Mouse (Mus musculus) CH12.LX (cell line): ENCODE results near the gene Tymp. TPM values are rescaled to one million over a fixed set of nuclear protein-coding genes. Genes with fewer than 3 reads are reported as not detected.

Experiments
- DNase-seq: peaks from one replicate; pipeline ENCODE4 v3.0.0-alpha.2; 2013; ENCODE audit errors: extremely low read depth
- H3K27ac ChIP-seq: 2 replicates; pipeline ENCODE4 v1.5.1; 2012; ENCODE audit warnings: low read depth, mild to moderate bottlenecking, control low read depth, moderate library complexity; ENCODE audit not compliant: insufficient read depth
- H3K27me3 ChIP-seq: replicated peaks from 2 replicates; pipeline ENCODE3; 2012; ENCODE audit warnings: inconsistent platforms
- H3K36me3 ChIP-seq, 2 experiments: replicated peaks in 1 of 2; 2 replicates each; pipeline versions ENCODE3 to v1.6.1; 2012; ENCODE audit warnings: inconsistent platforms in 1 of 2, low read length in 1 of 2, mild to moderate bottlenecking in 1 of 2, mixed read lengths in 1 of 2, moderate library complexity in 1 of 2; ENCODE audit not compliant: control insufficient read depth in 1 of 2, insufficient read depth in 1 of 2
- H3K4me1 ChIP-seq, 2 experiments: 2 replicates each; pipeline ENCODE4 v1.6.1; 2012; ENCODE audit warnings: inconsistent platforms in 1 of 2, moderate library complexity in 1 of 2; ENCODE audit not compliant: insufficient read depth in 2 of 2, control insufficient read depth in 1 of 2
- H3K4me2 ChIP-seq: 2 replicates; pipeline ENCODE4 v1.6.1; 2012; ENCODE audit warnings: low read depth, mild to moderate bottlenecking, control low read depth; ENCODE audit not compliant: poor library complexity, insufficient read depth, severe bottlenecking
- H3K4me3 ChIP-seq, 3 experiments: fragments of 150-350 bp in 1 of 3; sonication (generic) in 1 of 3; replicated peaks in 1 of 3; 2 replicates each; pipeline versions ENCODE3 to v1.5.1; 2011 to 2012; ENCODE audit warnings: low read depth in 2 of 3, low read length in 2 of 3, mild to moderate bottlenecking in 2 of 3, moderate library complexity in 2 of 3, control low read depth in 1 of 3, improper control_type of control experiment in 1 of 3, inconsistent platforms in 1 of 3, mixed read lengths in 1 of 3; ENCODE audit not compliant: poor library complexity in 1 of 3
- H3K79me2 ChIP-seq: replicated peaks from 2 replicates; pipeline ENCODE4 v1.6.1; 2012; ENCODE audit warnings: mild to moderate bottlenecking, moderate library complexity; ENCODE audit not compliant: control insufficient read depth, poor library complexity, insufficient read depth, severe bottlenecking; ENCODE audit errors: extremely low read depth
- H3K9ac ChIP-seq: 2 replicates; pipeline ENCODE4 v1.6.1; 2012; ENCODE audit warnings: low read depth, mild to moderate bottlenecking, control low read depth, moderate library complexity; ENCODE audit not compliant: insufficient read depth
- H3K9me3 ChIP-seq: replicated peaks from 2 replicates; pipeline ENCODE3; 2012; ENCODE audit warnings: low read length, inconsistent platforms, mixed read lengths
- BHLHE40 ChIP-seq: IDR thresholded peaks from 2 replicates; pipeline ENCODE4 v1.6.1; 2011; ENCODE audit warnings: mild to moderate bottlenecking, low read depth, low read length, improper control_type of control experiment
- CHD1 ChIP-seq: IDR thresholded peaks from 2 replicates; pipeline ENCODE4 v1.6.1; 2012; ENCODE audit warnings: low read depth, low read length, improper control_type of control experiment, inconsistent platforms
- CHD2 ChIP-seq: IDR thresholded peaks from 2 replicates; pipeline ENCODE4 v1.6.1; 2011; ENCODE audit warnings: low read length, improper control_type of control experiment
- CTCF ChIP-seq, 2 experiments: IDR thresholded peaks in 1 of 2; conservative IDR thresholded peaks in 1 of 2; 2 replicates each; pipeline ENCODE4 v1.5.1; 2011 to 2012; ENCODE audit warnings: low read depth in 2 of 2, low read length in 2 of 2, improper control_type of control experiment in 1 of 2, inconsistent platforms in 1 of 2, mild to moderate bottlenecking in 1 of 2, moderate library complexity in 1 of 2
- E2F4 ChIP-seq: IDR thresholded peaks from 2 replicates; pipeline ENCODE4 v1.6.1; 2011; ENCODE audit warnings: low read depth, low read length, improper control_type of control experiment; ENCODE audit not compliant: insufficient replicate concordance
- ELF1 ChIP-seq: IDR thresholded peaks from 2 replicates; pipeline ENCODE4 v1.6.1; 2014; ENCODE audit warnings: low read depth, mild to moderate bottlenecking, inconsistent platforms, low read length, improper control_type of control experiment
- EP300 ChIP-seq: IDR thresholded peaks from 2 replicates; pipeline ENCODE4 v1.6.1; 2011; ENCODE audit warnings: low read length, improper control_type of control experiment
- ETS1 ChIP-seq: conservative IDR thresholded peaks from 2 replicates; pipeline ENCODE4 v1.6.1; 2012; ENCODE audit warnings: low read depth, mild to moderate bottlenecking, inconsistent platforms, low read length, improper control_type of control experiment, moderate library complexity
- GABPA ChIP-seq: IDR thresholded peaks from 2 replicates; pipeline ENCODE4 v1.6.1; 2012; ENCODE audit warnings: low read depth, low read length, improper control_type of control experiment, inconsistent platforms; ENCODE audit not compliant: insufficient replicate concordance
- HCFC1 ChIP-seq: IDR thresholded peaks from 2 replicates; pipeline ENCODE4 v1.6.1; 2012; ENCODE audit warnings: low read depth, mild to moderate bottlenecking, inconsistent platforms, low read length, improper control_type of control experiment
- IRF4 ChIP-seq: IDR thresholded peaks from 2 replicates; pipeline ENCODE4 v1.6.1; 2014; ENCODE audit warnings: low read depth, mild to moderate bottlenecking, inconsistent platforms, low read length, improper control_type of control experiment
- JUN ChIP-seq: IDR thresholded peaks from 2 replicates; pipeline ENCODE4 v1.6.1; 2011; ENCODE audit warnings: low read depth, mild to moderate bottlenecking, low read length, improper control_type of control experiment, moderate library complexity; ENCODE audit not compliant: insufficient read depth
- JUND ChIP-seq: conservative IDR thresholded peaks from 2 replicates; pipeline ENCODE4 v1.6.1; 2011; ENCODE audit warnings: low read depth, low read length, improper control_type of control experiment
- KAT2A ChIP-seq: IDR thresholded peaks from 2 replicates; pipeline ENCODE4 v1.6.1; 2012; ENCODE audit warnings: low read length, improper control_type of control experiment, inconsistent platforms; ENCODE audit not compliant: insufficient replicate concordance
- MAFK ChIP-seq: IDR thresholded peaks from 2 replicates; pipeline ENCODE4 v1.6.1; 2011; ENCODE audit warnings: low read length, improper control_type of control experiment; ENCODE audit not compliant: insufficient replicate concordance
- MAX ChIP-seq: IDR thresholded peaks from 2 replicates; pipeline ENCODE4 v1.6.1; 2011; ENCODE audit warnings: low read length, improper control_type of control experiment
- MAZ ChIP-seq: IDR thresholded peaks from 2 replicates; pipeline ENCODE4 v1.6.1; 2012; ENCODE audit warnings: low read depth, mild to moderate bottlenecking, inconsistent platforms, low read length, improper control_type of control experiment, moderate library complexity
- MEF2A ChIP-seq: IDR thresholded peaks from 2 replicates; pipeline ENCODE4 v1.6.1; 2014; ENCODE audit warnings: low read depth, mild to moderate bottlenecking, inconsistent platforms, low read length, improper control_type of control experiment, borderline replicate concordance
- MXI1 ChIP-seq: IDR thresholded peaks from 2 replicates; pipeline ENCODE4 v1.6.1; 2011; ENCODE audit warnings: mild to moderate bottlenecking, low read depth, low read length, improper control_type of control experiment
- MYC ChIP-seq: IDR thresholded peaks from 2 replicates; pipeline ENCODE4 v1.6.1; 2011; ENCODE audit warnings: low read depth, mild to moderate bottlenecking, improper control_type of control experiment, low read length
- NELFE ChIP-seq: IDR thresholded peaks from 2 replicates; pipeline ENCODE4 v1.6.1; 2011; ENCODE audit warnings: low read depth, low read length, improper control_type of control experiment
- NRF1 ChIP-seq: IDR thresholded peaks from 2 replicates; pipeline ENCODE4 v1.6.1; 2014; ENCODE audit warnings: low read depth, mild to moderate bottlenecking, inconsistent platforms, low read length, improper control_type of control experiment, moderate library complexity
- PAX5 ChIP-seq: IDR thresholded peaks from 2 replicates; pipeline ENCODE4 v1.6.1; 2012; ENCODE audit warnings: low read length, inconsistent platforms, mixed read lengths
- POLR2A ChIP-seq: IDR thresholded peaks from 2 replicates; pipeline ENCODE4 v1.6.1; 2011; ENCODE audit warnings: low read depth, mild to moderate bottlenecking, improper control_type of control experiment, low read length
- POLR2AphosphoS2 ChIP-seq: IDR thresholded peaks from 2 replicates; pipeline ENCODE4 v1.6.1; 2011; ENCODE audit warnings: low read depth, low read length, improper control_type of control experiment
- RAD21 ChIP-seq: IDR thresholded peaks from 2 replicates; pipeline ENCODE4 v1.6.1; 2011; ENCODE audit warnings: low read depth, mild to moderate bottlenecking, low read length, improper control_type of control experiment, moderate library complexity
- RCOR1 ChIP-seq: conservative IDR thresholded peaks from 2 replicates; pipeline ENCODE4 v1.6.1; 2012; ENCODE audit warnings: low read depth, mild to moderate bottlenecking, inconsistent platforms, low read length, improper control_type of control experiment
- SIN3A ChIP-seq: IDR thresholded peaks from 2 replicates; pipeline ENCODE4 v1.6.1; 2012; ENCODE audit warnings: low read length, improper control_type of control experiment, inconsistent platforms
- SMC3 ChIP-seq: IDR thresholded peaks from 2 replicates; pipeline ENCODE4 v1.6.1; 2011; ENCODE audit warnings: low read depth, low read length, improper control_type of control experiment
- TBP ChIP-seq: conservative IDR thresholded peaks from 2 replicates; pipeline ENCODE4 v1.6.1; 2011; ENCODE audit warnings: low read depth, low read length, improper control_type of control experiment
- TCF12 ChIP-seq: IDR thresholded peaks from 2 replicates; pipeline ENCODE4 v1.6.1; 2014; ENCODE audit warnings: low read depth, mild to moderate bottlenecking, inconsistent platforms, low read length, improper control_type of control experiment
- UBTF ChIP-seq: IDR thresholded peaks from 2 replicates; pipeline ENCODE4 v1.6.1; 2012; ENCODE audit warnings: low read depth, mild to moderate bottlenecking, inconsistent platforms, low read length, improper control_type of control experiment, moderate library complexity
- USF1 ChIP-seq: IDR thresholded peaks from 2 replicates; pipeline ENCODE4 v1.6.1; 2014; ENCODE audit warnings: low read depth, mild to moderate bottlenecking, inconsistent platforms, low read length, improper control_type of control experiment
- USF2 ChIP-seq: conservative IDR thresholded peaks from 2 replicates; pipeline ENCODE4 v1.6.1; 2011; ENCODE audit warnings: low read depth, low read length, improper control_type of control experiment
- ZC3H11A ChIP-seq: IDR thresholded peaks from 2 replicates; pipeline ENCODE4 v1.6.1; 2012; ENCODE audit warnings: low read depth, mild to moderate bottlenecking, inconsistent platforms, low read length, improper control_type of control experiment
- ZKSCAN1 ChIP-seq: IDR thresholded peaks from 2 replicates; pipeline ENCODE4 v1.6.1; 2012; ENCODE audit warnings: low read depth, inconsistent platforms, low read length, improper control_type of control experiment, borderline replicate concordance
- ZMIZ1 ChIP-seq: IDR thresholded peaks from 2 replicates; pipeline ENCODE4 v1.6.1; 2012; ENCODE audit warnings: low read depth, mild to moderate bottlenecking, inconsistent platforms, low read length, improper control_type of control experiment
- ZNF384 ChIP-seq: IDR thresholded peaks from 2 replicates; pipeline ENCODE4 v1.6.1; 2012; ENCODE audit warnings: low read depth, low read length, improper control_type of control experiment, inconsistent platforms
- dilution Hi-C: fragments of 300-500 bp; cut with MboI; formaldehyde crosslinking; loops from 2 replicates; pipeline ENCODE4 v1.14.3; 2020; ENCODE audit warnings: low sequenced_read_pairs; ENCODE audit not compliant: extremely low pct_unique_long_range_greater_than_20kb, extremely low pct_ligation_motif_present
- in situ Hi-C: fragments of 300-500 bp; cut with MboI; formaldehyde crosslinking; loops from 3 replicates; pipeline ENCODE4 v1.14.3; 2019; ENCODE audit warnings: low sequenced_read_pairs, low pct_ligation_motif_present, low pct_unique_long_range_greater_than_20kb, mixed read lengths
- polyA plus RNA-seq: library from polyadenylated mRNA; unstranded; fragments of >175 nt; gene quantifications from 2 replicates; pipeline ENCODE4 v1.2.1, GENCODE M21; 2012; ENCODE audit warnings: low read depth; ENCODE audit not compliant: insufficient read length
- total RNA-seq, 2 experiments: library from RNA; depleted of rRNA; stranded (reverse); fragments of 300-350 nt in 1 of 2; fragments of >200 nt in 1 of 2; gene quantifications; 2 replicates each; pipeline ENCODE4 v1.2.3; 2012 to 2014

Gene Tymp
- total and polyA plus RNA-seq, 3 experiments: 1.4 to 2.4 (median 1.5) TPM

DNA sequence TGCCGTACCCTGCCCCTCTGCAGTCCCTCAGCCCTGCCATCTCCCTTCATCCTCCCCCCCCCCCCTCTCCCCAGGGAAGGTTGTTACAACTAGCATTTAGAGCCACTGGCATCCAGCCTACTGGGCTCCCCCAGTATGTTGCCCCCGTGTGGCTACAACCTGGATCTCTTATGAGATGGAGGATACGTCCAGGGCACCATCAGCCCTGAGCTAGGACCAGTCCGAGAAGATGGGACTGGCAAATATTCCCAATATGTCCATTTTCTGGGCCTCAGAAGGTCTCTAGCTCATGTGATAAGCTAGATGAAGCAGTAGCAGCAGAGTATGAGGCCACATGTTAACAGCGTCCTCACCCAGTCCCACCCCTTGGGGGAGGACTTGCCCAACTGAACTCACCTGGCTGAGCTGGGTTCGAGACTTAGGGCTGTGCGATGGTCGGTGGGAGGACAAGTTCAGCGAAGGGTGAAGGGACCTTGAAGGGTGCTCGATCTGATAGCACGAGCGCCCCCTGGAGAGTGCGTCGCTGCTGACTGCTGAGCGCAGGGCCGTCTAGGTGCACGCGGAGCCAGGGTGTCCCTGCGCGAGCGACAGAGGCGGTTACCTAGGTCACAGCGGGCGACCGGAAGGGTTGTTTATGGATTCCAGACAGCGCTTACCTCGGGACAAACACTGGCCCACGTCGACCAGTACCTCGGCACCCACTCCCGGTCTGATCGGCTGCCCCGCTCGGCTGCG lies 3.6 kb downstream of the Tymp start:
- Histone ChIP-seq H3K4me2 (peak overlapping the region; percentile 65), H3K9me3 (peaks cover 3% of the 10 kb centered on the region), H3K27me3 (no peaks in the 10 kb centered on the region), H3K9ac (peak overlapping the region; percentile 83), H3K79me2 (no peaks in the 10 kb centered on the region), H3K4me3 (peak overlapping the region; percentile 80 to 96 (median 81)), H3K27ac (peak overlapping the region; percentile 83), H3K36me3 (peaks cover 44 to 47% of the 10 kb centered on the region in 2 experiments)
- in situ Hi-C loops: loop anchor here (25.0 kb wide), 1 partner anchor 261 kb away; the partner anchor contains the start of gene Tubgcp6
- DNase-seq: peak; percentile 90
- TF ChIP-seq ZNF384: no peak
- TF ChIP-seq CTCF (conservative IDR thresholded peaks at IDR 0.05 in 1 of 2, IDR thresholded peaks at IDR 0.05 in 1 of 2; ENCODE audit: low read depth in 2 of 2, low read length in 2 of 2): peak; percentile 40 to 78; a peak in 3 of 4 replicates
- TF ChIP-seq SMC3: peak; percentile 51
- TF ChIP-seq CHD1: no peak
- TF ChIP-seq SIN3A: no peak
- TF ChIP-seq NELFE: no peak
- TF ChIP-seq NRF1: peak; percentile 44; the same call in 1 of the 2 replicates
- no peak for TF ChIP-seq UBTF
- TF ChIP-seq ETS1: no peak
- TF ChIP-seq E2F4: no peak
- TF ChIP-seq CHD2: no peak
- TF ChIP-seq ELF1: no peak; the same call in 1 of the 2 replicates
- TF ChIP-seq TCF12: peak; percentile 40; the same call in 1 of the 2 replicates
- TF ChIP-seq RCOR1: no peak
- no peak for TF ChIP-seq MEF2A
- TF ChIP-seq MXI1: peak; percentile 63; the same call in 1 of the 2 replicates
- no peak for TF ChIP-seq USF2
- no peak for TF ChIP-seq ZC3H11A
- peak; percentile 47 for TF ChIP-seq IRF4
- no peak for TF ChIP-seq ZKSCAN1
- TF ChIP-seq MAZ: no peak
- no peak for TF ChIP-seq PAX5
- TF ChIP-seq EP300: no peak
- no peak for TF ChIP-seq KAT2A
- no peak for TF ChIP-seq JUN
- no peak for TF ChIP-seq USF1
- TF ChIP-seq BHLHE40: no peak
- TF ChIP-seq HCFC1: no peak; the same call in 1 of the 2 replicates
- peak; percentile 75 for TF ChIP-seq MYC
- TF ChIP-seq TBP: no peak
- no peak for TF ChIP-seq MAX
- TF ChIP-seq JUND: no peak
- no peak for TF ChIP-seq GABPA
- TF ChIP-seq POLR2A: no peak
- peak; percentile 88 for TF ChIP-seq POLR2AphosphoS2
- peak; percentile 70; the same call in 1 of the 2 replicates for TF ChIP-seq ZMIZ1
- TF ChIP-seq RAD21: peak; percentile 41
- TF ChIP-seq MAFK: no peak
- TF ChIP-seq, all 38 proteins: peak for 10
- peaks cover 0 to 26% of the 10 kb centered on the region in 2 experiments; a peak in 2 of 4 replicates for H3K4me1 ChIP-seq
- dilution Hi-C loops: no loop called here
